Comparison of ENCODE assay signal across 13 mouse cellular contexts in the genomic region with DNA sequence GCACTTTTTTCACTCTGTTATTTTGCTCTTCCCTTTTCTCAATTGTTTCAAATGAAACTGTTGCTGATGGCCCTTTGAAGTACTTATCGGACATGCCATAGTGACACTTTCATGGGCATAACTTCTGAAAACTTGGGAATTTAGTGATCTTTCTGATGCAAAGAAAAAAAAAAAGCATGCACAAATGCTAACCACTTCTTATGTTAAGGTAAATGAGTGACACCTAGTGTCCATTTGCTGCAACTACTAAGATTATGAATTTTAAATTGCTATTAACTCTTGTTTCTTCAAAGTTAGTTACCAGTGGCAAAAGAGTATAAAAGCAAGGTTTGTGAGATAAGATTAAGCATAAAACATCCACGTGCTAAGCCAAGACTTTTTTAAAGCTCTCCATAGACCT. TPM values are rescaled to one million over a fixed set of nuclear protein-coding genes. Genes with fewer than 3 reads are reported as not detected.
DNase-seq lines count a peak whose midpoint lies in the region; ATAC-seq and TF ChIP-seq lines count a peak whose summit lies in the region.
"Had no signal": no experiment of that assay in that cellular context is flagged by ENCODE, and none has a peak within 500 bp of the region (broad histone marks: within the 10 kb centered on the region; RNA-seq: fewer than 3 reads in every experiment).

No protein-coding gene starts in this region.

- H3K36me3 ChIP-seq in lung, embryonic 14.5 days (ENCODE audit: insufficient read depth), result no peaks in the 10 kb centered on the region
- H3K36me3 ChIP-seq: G1E had no signal

- peak; percentile 68 for TF ChIP-seq CTCF in lung, embryonic 14.5 days (IDR thresholded peaks at IDR 0.05; ENCODE audit: low read depth)

- DNase-seq in frontal cortex, postnatal 10 days (ENCODE audit: low spot score in 2 of 2), result no peak
- DNase-seq in lung, embryonic 14.5 days, result peak; percentile 78
- no peak for DNase-seq in lung, adult 18-20 months
- peak; percentile 25 for DNase-seq in c-Kit-positive CD71-negative TER-119-negative erythroid progenitor cells, embryonic 14.5 days (ENCODE audit: low read depth)
- DNase-seq in retina, postnatal 1 day, result peak; percentile 46
- no peak for DNase-seq in adrenal gland, postnatal 4 days (ENCODE audit: low spot score in 2 of 2)
- DNase-seq in adrenal gland, postnatal 10 days, result no peak
- DNase-seq: lung, postnatal 4 days; thymus, postnatal 36 days had no signal

- 27% methylated on average over 2 of the region's 2 CpGs for WGBS in lung, embryonic 14.5 days

- H3K27me3 ChIP-seq in lung, embryonic 14.5 days (ENCODE audit: insufficient read depth, low read length), result no peaks in the 10 kb centered on the region

- H3K4me1 ChIP-seq in lung, embryonic 14.5 days (ENCODE audit: insufficient read depth), result no peaks in the 10 kb centered on the region

- H3K4me2 ChIP-seq in lung, embryonic 14.5 days, result no peak overlapping the region

- H3K4me3 ChIP-seq in lung, embryonic 14.5 days (ENCODE audit: low read depth, low read length), result no peak overlapping the region

- no peaks in the 10 kb centered on the region for H3K9me3 ChIP-seq in lung, embryonic 14.5 days (ENCODE audit: low read depth, low read length)
- H3K9me3 ChIP-seq: G1E had no signal

- ATAC-seq in frontal cortex, adult (ENCODE audit: low TSS enrichment), result peak; percentile 42; the same call in 1 of the 2 replicates
- ATAC-seq in lung, embryonic 14.5 days (ENCODE audit: insufficient read depth), result no peak

- no peak overlapping the region for H3K9ac ChIP-seq in lung, embryonic 14.5 days

- H3K27ac ChIP-seq in lung, embryonic 14.5 days (ENCODE audit: low read depth), result no peak overlapping the region

RNA-seq across cellular contexts. Expression of gene Olfr220, which starts 24.4 kb away (rescaled TPM):
- polyA plus RNA-seq in lung, embryonic 14.5 days (2014; fragmentation: Nextera tagmentation; extraction: Ambion mirVana), result not detected in 2 replicates
- not detected for total RNA-seq in adrenal gland, postnatal 4 days (2021)
- not detected for total RNA-seq in adrenal gland, postnatal 10 days (2021)
- total RNA-seq: heart, adult 18-20 months; layer of hippocampus, adult 18-20 months had no signal
- polyA plus RNA-seq: G1E had no signal

RNA-seq across cellular contexts. Expression of gene Fmn2, which starts 35.4 kb away (rescaled TPM):
- 0.50 and 0.79 TPM in 2 replicates for polyA plus RNA-seq in lung, embryonic 14.5 days (2014; fragmentation: Nextera tagmentation; extraction: Ambion mirVana)
- total RNA-seq in adrenal gland, postnatal 4 days (2021), result 1 to 10 TPM; 4.3 to 4.4 TPM
- 1 to 10 TPM; 2.4 to 2.5 TPM for total RNA-seq in adrenal gland, postnatal 10 days (2021)
- total RNA-seq: G1E had no signal
- polyA plus RNA-seq: G1E had no signal

RNA-seq across cellular contexts. Expression of gene Olfr414, which starts 42.4 kb away (rescaled TPM):
- polyA plus RNA-seq in lung, embryonic 14.5 days (2014; fragmentation: Nextera tagmentation; extraction: Ambion mirVana), result not detected in 2 replicates
- total RNA-seq in adrenal gland, postnatal 4 days (2021), result not detected
- not detected for total RNA-seq in adrenal gland, postnatal 10 days (2021)
- total RNA-seq: heart, adult 18-20 months; layer of hippocampus, adult 18-20 months had no signal
- polyA plus RNA-seq: G1E had no signal

Comparison
In these comparisons a context has a peak if more than half of its experiments do, and no peak if none do; other contexts are left out.
1. DNase-seq: peak in lung, embryonic 14.5 days (single experiment), c-Kit-positive CD71-negative TER-119-negative erythroid progenitor cells, embryonic 14.5 days (single experiment) and retina, postnatal 1 day (single experiment); none in frontal cortex, postnatal 10 days (0 of 2), lung, adult 18-20 months (0 of 2), adrenal gland, postnatal 4 days (0 of 2) and adrenal gland, postnatal 10 days (single experiment).